Mouse (Mus musculus) forebrain, postnatal 0 days (tissue): ENCODE measurements at regions not wholly inside any gene's neighbourhood (a gene's known extent, or its start where the extent isn't known, plus 50 kb on each side); places are given as distances from the start of the nearest gene placed in this dataset.
A peak's percentile ranks its signal among the peaks of the same experiment; 100 is the strongest.

Source experiments
- ATAC-seq: fragments of 200-750 bp; cut with Nextera tagmentation; 2 replicates; pipeline ENCODE4 v1.8.0; 2017; ENCODE audit warnings: mild to moderate bottlenecking, moderate library complexity
- DNase-seq: peaks from one replicate; pipeline ENCODE4 v3.0.0-alpha.2; 2015
- H3K27ac ChIP-seq: fragments of 300-500 bp; sonication (generic); 2 replicates; pipeline ENCODE4 v1.5.1; 2014; ENCODE audit warnings: low read depth, mild to moderate bottlenecking, antibody characterized with exemption, low read length, moderate library complexity, mixed read lengths
- H3K27me3 ChIP-seq: fragments of 300-500 bp; sonication (generic); 2 replicates; pipeline ENCODE4 v1.6.1; 2014; ENCODE audit warnings: mild to moderate bottlenecking, low read length, mixed read lengths; ENCODE audit not compliant: insufficient read depth
- H3K36me3 ChIP-seq: fragments of 300-500 bp; sonication (generic); 2 replicates; pipeline ENCODE4 v1.6.1; 2014; ENCODE audit warnings: mild to moderate bottlenecking, moderate library complexity; ENCODE audit not compliant: insufficient read depth
- H3K4me1 ChIP-seq: fragments of 300-500 bp; sonication (generic); 2 replicates; pipeline ENCODE4 v1.6.1; 2014; ENCODE audit warnings: antibody characterized with exemption; ENCODE audit not compliant: insufficient read depth
- H3K4me2 ChIP-seq: fragments of 300-500 bp; sonication (generic); 2 replicates; pipeline ENCODE4 v1.6.1; 2014; ENCODE audit warnings: low read depth, mild to moderate bottlenecking, moderate library complexity
- H3K4me3 ChIP-seq: fragments of 300-500 bp; sonication (generic); 2 replicates; pipeline ENCODE4 v1.5.1; 2014; ENCODE audit warnings: low read depth, low read length, mixed read lengths
- H3K9ac ChIP-seq: fragments of 300-500 bp; sonication (generic); 2 replicates; pipeline ENCODE4 v1.6.1; 2014; ENCODE audit warnings: mild to moderate bottlenecking
- H3K9me3 ChIP-seq: fragments of 300-500 bp; sonication (generic); 2 replicates; pipeline ENCODE4 v1.6.1; 2016; ENCODE audit warnings: low read length
- CTCF ChIP-seq: sonication (generic); IDR thresholded peaks from 2 replicates; pipeline ENCODE4 v1.5.1; 2016; ENCODE audit warnings: antibody characterized with exemption, control low read depth, low read depth
- WGBS: fragments of 180-500 bp; shearing (Covaris S2); extraction: QIAGEN DNeasy Blood & Tissue Kit; methylation state at CpG from one replicate; pipeline ENCODE4 v1.1.7; 2014; 5-methylcytosine and 5-hydroxymethylcytosine counted together

- Histone ChIP-seq H3K27ac (no peak overlapping the region), H3K4me2 (no peak overlapping the region), H3K9ac (no peak overlapping the region), H3K4me3 (no peak overlapping the region), H3K4me1 (no peaks in the 10 kb centered on the region), H3K9me3 (no peaks in the 10 kb centered on the region), H3K27me3 (no peaks in the 10 kb centered on the region), H3K36me3 (no peaks in the 10 kb centered on the region)
- WGBS: 16% methylated on average over 6 of the region's 6 CpGs
- ATAC-seq (no peak), DNase-seq (no peak)
- no peak for TF ChIP-seq CTCF
These were observed 1984.1 kb downstream of the Cntnap5b start for GRCm38 (mm10) chr1:101756525-101757191.

GRCm38 (mm10) chr1:101757192-101757527 lies 1984.6 kb downstream of the Cntnap5b start:
- Histone ChIP-seq H3K4me1 (no peaks in the 10 kb centered on the region), H3K4me3 (no peak overlapping the region), H3K36me3 (no peaks in the 10 kb centered on the region), H3K4me2 (no peak overlapping the region), H3K9me3 (no peaks in the 10 kb centered on the region), H3K27me3 (no peaks in the 10 kb centered on the region), H3K27ac (no peak overlapping the region), H3K9ac (no peak overlapping the region)
- 11% methylated on average over 2 of the region's 2 CpGs for WGBS
- DNase-seq (peak; percentile 0), ATAC-seq (no peak)
- TF ChIP-seq CTCF: no peak

- WGBS: 59% methylated on average over 1 of the region's 1 CpGs
- Histone ChIP-seq H3K27ac (no peak overlapping the region), H3K27me3 (no peaks in the 10 kb centered on the region), H3K9me3 (no peaks in the 10 kb centered on the region), H3K4me2 (no peak overlapping the region), H3K36me3 (no peaks in the 10 kb centered on the region), H3K4me3 (no peak overlapping the region), H3K4me1 (no peaks in the 10 kb centered on the region), H3K9ac (no peak overlapping the region)
- TF ChIP-seq CTCF: no peak
- DNase-seq (no peak), ATAC-seq (no peak)
These were observed 2033.3 kb downstream of the Cntnap5b start for GRCm38 (mm10) chr1:101805830-101806229.
